Mouse (Mus musculus) neutrophil, adult 5-6 weeks (primary cell): ENCODE data around the gene Tcf7. TPM values are rescaled to one million over a fixed set of nuclear protein-coding genes. Genes with fewer than 3 reads are reported as not detected.

Experiments
- ATAC-seq: fragments of 151-379, 151-347 bp; 2 replicates; pipeline ENCODE4 v1.8.0; 2017; ENCODE audit warnings: mild to moderate bottlenecking, moderate TSS enrichment; ENCODE audit not compliant: insufficient number of reproducible peaks, poor library complexity, low FRiP score, severe bottlenecking; ENCODE audit errors: extremely low read depth
- total RNA-seq: library from RNA; stranded (forward); fragments of 200-1000 nt; gene quantifications from 2 replicates; pipeline ENCODE4 v1.2.3, GENCODE M21; 2017

The Tcf7 gene
- total RNA-seq, 1 experiment from 2014 or later, result 34.7 TPM

DNA sequence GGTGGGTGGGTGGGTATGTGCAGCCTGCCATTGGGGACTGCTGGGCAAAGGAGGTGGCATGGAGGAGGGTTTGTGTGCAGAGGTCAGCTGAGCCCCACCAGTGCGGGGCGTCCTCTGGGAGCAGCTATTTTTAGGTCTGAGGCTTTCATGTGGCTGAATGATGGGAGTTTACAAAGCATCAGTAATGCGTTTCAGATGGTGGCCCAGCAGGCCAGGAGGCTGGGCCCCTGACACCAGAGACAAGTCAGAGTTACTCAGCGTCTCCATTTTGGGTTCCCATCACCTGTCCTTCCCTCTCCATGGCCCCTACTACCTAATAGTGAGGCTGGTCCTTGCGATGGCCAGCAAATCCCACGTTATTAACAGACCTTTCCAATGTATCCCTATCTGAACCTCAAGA is 10.2 kb downstream of the Tcf7 start:
- no peak for ATAC-seq

DNA sequence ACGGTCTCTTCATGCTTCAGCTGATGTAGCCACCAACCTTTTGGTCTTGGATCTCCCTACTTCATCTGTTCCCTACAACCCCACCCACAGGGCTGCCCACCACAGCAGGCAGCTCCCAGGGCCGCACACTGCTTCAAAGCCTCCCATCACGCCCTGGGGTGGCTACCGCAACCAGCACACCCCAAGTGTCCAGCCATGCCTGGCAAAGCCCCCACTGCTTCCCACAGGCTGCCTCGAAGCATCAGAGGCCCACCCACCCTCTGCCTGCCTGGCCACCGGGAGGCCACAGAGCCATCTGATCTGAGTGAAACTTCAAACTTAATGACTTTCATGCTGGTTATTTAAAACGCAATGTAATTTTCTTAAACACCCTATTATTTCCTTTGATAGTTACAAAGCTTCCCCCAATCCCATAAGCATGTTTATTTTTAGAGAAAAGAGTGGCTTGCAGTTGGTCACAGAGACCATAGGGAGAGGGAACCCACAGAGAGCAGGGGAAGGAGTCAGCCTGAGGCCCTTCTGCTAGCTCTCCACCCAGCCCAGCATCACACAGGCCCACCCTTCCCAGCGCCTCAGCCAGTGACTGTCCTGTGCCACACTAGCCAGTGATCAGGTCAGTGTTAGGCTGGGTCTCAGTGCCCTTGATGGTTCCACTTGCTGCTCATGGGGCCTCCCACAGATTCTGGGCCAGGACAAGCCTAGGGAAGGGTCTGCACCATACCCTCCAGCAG is 10.9 kb downstream of the Tcf7 start:
- no peak for ATAC-seq

- no peak for ATAC-seq
These were observed 13.0 kb downstream of the Tcf7 start for GRCm38 (mm10) chr11:52269841-52270240.

- ATAC-seq, result peak; percentile 38
These were observed 14.5 kb downstream of the Tcf7 start for GRCm38 (mm10) chr11:52268104-52268835.

GRCm38 (mm10) chr11:52267271-52267670 is 15.5 kb downstream of the Tcf7 start:
- ATAC-seq, result no peak

DNA sequence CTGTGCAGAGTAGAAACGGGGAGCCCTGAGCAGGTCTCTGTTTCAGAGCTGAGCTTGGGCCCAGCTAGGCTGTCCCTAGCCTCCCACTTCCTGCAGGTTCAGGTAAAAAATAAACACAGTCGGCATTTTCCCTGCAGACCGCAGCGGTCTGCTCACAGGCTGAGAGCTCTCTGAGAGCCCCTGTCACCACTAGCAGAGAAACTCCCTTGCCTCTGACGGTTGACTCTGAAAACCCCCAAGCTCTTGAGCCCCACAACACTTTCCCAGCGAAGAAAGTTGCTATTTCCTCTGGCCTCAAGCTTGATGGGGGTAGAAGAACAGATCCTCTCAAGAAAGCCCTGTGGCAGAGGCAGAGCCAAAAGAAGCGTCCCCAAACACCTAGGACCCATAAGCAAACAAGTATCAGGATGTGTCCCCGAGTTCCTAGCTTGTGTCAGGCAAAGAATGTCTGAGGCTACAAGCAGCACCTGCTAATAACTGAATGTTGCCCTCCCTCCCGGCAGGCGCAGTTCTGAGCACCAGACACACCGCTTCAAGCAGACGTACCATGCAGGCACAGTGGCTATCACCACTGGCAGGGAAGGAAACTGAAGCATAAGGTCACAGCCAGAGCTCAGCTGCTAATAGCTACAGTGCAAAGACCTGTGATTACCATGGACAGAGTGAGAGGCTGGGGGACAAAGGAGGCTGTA is 17.1 kb downstream of the Tcf7 start:
- ATAC-seq, result no peak

DNA sequence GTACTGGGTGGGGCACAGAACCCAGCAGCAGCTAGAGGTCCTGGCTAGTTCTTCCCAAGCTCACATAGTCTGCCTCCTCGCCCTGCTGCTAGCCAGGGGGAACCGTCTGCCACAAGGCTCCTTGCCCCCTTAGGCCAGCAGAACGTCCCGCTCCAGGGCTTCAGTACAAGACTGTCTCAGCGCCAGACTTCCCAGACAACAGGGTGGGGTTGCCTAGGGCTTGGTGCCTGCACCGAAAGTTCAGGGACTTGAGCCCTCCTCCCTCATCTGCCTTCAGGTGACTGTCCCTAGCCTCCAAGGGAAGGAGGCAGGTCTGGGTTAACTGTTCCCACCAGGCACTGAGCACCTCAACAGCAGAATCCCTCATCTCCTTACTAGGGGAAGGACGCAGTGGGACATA is 17.9 kb downstream of the Tcf7 start:
- no peak for ATAC-seq

DNA sequence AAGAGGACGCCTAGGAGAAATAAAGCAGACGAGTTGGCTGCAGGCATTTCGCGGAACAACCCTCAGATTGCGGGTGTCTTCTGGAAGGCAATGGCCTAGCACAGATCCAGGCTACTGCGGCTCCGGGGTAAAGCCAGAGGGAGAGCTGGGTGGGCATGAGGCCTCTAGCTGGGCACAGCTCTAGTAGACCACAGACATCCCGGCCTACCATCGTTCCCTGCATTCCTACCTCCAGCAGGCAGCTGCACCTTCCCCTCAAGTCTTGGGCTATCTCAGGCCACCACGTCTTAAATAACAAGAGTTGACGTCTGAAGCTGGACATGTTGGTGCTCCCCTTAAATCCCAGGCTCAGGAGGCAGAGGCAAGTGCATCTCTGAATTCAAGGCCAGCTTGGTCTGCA is 20.5 kb downstream of the Tcf7 start:
- ATAC-seq, result no peak

DNA sequence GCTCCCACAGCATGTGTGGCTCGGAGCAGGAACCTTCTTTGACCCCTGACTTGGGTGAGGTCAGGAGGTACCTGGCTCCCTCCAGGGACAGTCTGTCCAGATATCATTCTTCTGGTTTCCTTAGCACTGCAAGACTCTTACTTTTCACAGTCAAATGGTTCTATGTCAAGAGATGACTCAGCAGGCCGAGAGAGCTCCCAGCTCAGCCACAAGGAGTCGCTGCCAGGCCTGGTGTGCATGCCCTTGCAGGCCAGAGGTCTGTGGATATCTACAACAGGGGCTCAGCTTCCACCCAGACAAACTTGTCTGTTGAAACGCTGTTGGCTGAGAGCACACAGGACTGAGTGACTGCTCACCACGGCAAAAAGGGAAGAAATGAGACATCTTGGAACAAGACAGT is 20.9 kb downstream of the Tcf7 start:
- ATAC-seq, result no peak

DNA sequence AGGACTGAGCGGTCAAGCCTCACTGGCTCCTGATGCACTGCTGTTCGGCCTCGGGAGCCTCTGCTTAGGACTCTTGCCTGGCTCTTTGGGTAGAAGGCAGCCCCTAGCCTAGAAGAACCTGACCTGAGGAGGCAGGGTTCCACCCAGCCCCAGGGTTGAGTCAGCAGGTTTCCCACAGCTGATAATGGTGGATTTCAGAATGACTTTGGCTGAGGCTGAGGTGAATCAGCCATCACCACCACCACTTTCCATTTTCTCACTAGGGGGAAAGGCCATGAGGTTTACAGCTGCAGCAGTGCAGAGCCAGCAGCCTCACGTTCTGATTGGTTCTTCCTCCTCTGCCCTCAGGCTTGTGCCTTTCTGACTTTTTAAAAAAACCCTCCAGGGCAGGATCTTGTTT is 21.9 kb downstream of the Tcf7 start:
- ATAC-seq, result no peak

GRCm38 (mm10) chr11:52258711-52259110 is 24.1 kb downstream of the Tcf7 start:
- ATAC-seq, result no peak

DNA sequence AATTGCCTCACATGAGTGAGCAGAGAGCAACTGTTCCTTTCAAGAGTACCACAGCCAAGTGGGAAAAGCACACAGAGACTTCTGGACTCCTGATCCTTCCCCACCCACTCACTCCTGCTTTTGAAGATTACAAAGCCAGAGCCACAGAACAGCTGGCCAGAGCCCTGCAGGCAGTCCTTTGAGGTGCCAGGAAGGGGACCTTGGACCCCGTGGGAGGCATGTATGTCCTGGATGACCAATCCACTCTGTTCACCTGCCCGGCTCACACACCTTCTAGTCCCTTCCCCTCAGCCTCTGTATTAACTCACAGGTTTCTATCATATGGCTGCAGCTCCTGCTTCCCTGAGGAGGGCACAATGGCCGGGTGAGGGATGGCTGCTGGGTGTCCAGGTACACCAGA is 25.4 kb downstream of the Tcf7 start:
- ATAC-seq, result no peak

- ATAC-seq, result no peak
These were observed 27.7 kb downstream of the Tcf7 start for GRCm38 (mm10) chr11:52255077-52255476.

- peak; percentile 67 for ATAC-seq
These were observed 29.0 kb downstream of the Tcf7 start for GRCm38 (mm10) chr11:52253674-52254375.

GRCm38 (mm10) chr11:52252692-52253091 is 30.1 kb downstream of the Tcf7 start:
- ATAC-seq, result no peak

- ATAC-seq, result no peak
These were observed 31.0 kb downstream of the Tcf7 start for GRCm38 (mm10) chr11:52251770-52252169.

- no peak for ATAC-seq
These were observed 33.4 kb downstream of the Tcf7 start for GRCm38 (mm10) chr11:52249452-52249851.

GRCm38 (mm10) chr11:52240898-52241542 is 41.8 kb downstream of the Tcf7 start:
- no peak for ATAC-seq

GRCm38 (mm10) chr11:52234509-52234908 is 48.3 kb downstream of the Tcf7 start:
- ATAC-seq, result no peak
